Mouse (Mus musculus) left cerebral cortex, adult 2 months (tissue): Measurements from ENCODE around the gene Olfr62. TPM values are rescaled to one million over a fixed set of nuclear protein-coding genes. Genes with fewer than 3 reads are reported as not detected.
A peak's percentile ranks its signal among the peaks of the same experiment; 100 is the strongest.

Experiments used
- DNase-seq, 2 experiments: peaks; one replicate each; pipeline ENCODE4 v3.0.0; 2021 to 2022; ENCODE audit warnings: low spot score in 2 of 2, mixed read lengths in 1 of 2; ENCODE audit errors: extremely low spot score in 1 of 2
- H3K27ac ChIP-seq: fragments of 200-600 bp; 2 replicates; pipeline ENCODE4 v1.8.1; 2022
- H3K4me3 ChIP-seq: fragments of 200-600 bp; 2 replicates; pipeline ENCODE4 v1.8.1; 2022
- CTCF ChIP-seq: fragments of 200-600 bp; IDR thresholded peaks from 2 replicates; pipeline ENCODE4 v1.8.1; 2022; ENCODE audit warnings: antibody characterized with exemption, mild to moderate bottlenecking, moderate library complexity
- intact Hi-C: fragments of 180-260 bp; cut with DNase I; formaldehyde crosslinking; loops from one replicate; pipeline ENCODE4 v1.15.1; 2025
- long read RNA-seq, 2 experiments: library from polyadenylated mRNA; stranded (forward); transcript quantifications; one replicate each; pipeline ENCODE4 v2.0.0; 2021; ENCODE audit warnings: borderline mapping rate in 2 of 2
- total RNA-seq, 2 experiments: library from RNA; stranded (reverse); gene quantifications; 2 replicates each; pipeline ENCODE4 v1.2.3; 2021

Olfr62 gene
- total RNA-seq: not detected
- long read RNA-seq, experiment 1: 0 reads
- long read RNA-seq, experiment 2: 0 reads

GRCm38 (mm10) chr4:118658652-118659051 is at the start of gene Olfr62:
Gene Olfr62 (plus strand): TSS chr4:118658952.
- H3K4me3 ChIP-seq: no peak within 1 kb of the TSS
- intact Hi-C loops: no loop called here
- no peak within 1 kb of the TSS for H3K27ac ChIP-seq
- DNase-seq: no peak
- no peak for TF ChIP-seq CTCF

- DNase-seq: no peak
- no peak overlapping the region for H3K27ac ChIP-seq
- intact Hi-C loops: no loop called here
- no peak overlapping the region for H3K4me3 ChIP-seq
- TF ChIP-seq CTCF: no peak
Observed at GRCm38 (mm10) chr4:118609836-118610235, 48.9 kb upstream of the Olfr62 start.

DNA sequence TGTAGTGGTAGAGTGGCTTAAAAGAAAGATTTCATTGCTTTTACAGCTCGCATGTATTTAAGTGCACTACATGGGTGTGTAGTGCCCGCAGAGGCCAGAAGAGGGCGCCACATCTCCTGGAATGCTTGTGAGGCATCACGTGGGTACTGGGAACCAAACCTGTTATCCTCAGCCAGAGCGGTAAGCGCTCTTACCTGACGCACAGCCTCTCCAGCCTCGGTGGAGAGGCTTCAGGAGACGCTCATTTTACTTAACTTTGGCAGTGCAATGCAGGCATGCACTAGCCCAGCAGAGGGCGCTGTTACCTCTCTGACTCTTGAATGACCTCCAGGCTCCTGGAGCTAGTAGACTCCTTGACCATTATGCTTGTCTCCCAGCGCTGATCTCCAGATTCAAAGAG is 46.1 kb upstream of the Olfr62 start:
- no peak for DNase-seq
- intact Hi-C loops: no loop called here
- TF ChIP-seq CTCF: peak; percentile 56
- no peak overlapping the region for H3K27ac ChIP-seq
- H3K4me3 ChIP-seq: no peak overlapping the region

DNA sequence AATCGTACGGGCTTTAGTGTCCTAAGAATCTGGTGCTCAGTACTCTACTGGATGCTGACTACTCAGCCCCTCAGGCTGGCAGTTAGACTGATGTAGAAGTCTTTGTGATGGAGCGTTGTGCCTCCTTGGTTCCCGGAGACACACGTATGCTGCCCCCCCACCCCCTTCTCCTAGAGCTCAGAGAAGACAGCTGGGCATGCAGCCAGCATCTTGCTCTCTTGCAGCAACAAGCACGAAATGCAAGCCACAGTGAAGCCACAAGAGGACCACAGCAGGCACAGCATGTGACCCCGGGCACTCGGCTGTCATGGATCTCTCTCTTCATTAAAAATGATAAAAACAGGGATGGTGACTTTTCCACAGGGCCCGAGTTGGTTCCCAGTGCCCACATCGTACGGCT is 43.3 kb upstream of the Olfr62 start:
- no peak for TF ChIP-seq CTCF
- Histone ChIP-seq H3K27ac (no peak overlapping the region), H3K4me3 (no peak overlapping the region)
- DNase-seq: no peak
- intact Hi-C loops: no loop called here

DNA sequence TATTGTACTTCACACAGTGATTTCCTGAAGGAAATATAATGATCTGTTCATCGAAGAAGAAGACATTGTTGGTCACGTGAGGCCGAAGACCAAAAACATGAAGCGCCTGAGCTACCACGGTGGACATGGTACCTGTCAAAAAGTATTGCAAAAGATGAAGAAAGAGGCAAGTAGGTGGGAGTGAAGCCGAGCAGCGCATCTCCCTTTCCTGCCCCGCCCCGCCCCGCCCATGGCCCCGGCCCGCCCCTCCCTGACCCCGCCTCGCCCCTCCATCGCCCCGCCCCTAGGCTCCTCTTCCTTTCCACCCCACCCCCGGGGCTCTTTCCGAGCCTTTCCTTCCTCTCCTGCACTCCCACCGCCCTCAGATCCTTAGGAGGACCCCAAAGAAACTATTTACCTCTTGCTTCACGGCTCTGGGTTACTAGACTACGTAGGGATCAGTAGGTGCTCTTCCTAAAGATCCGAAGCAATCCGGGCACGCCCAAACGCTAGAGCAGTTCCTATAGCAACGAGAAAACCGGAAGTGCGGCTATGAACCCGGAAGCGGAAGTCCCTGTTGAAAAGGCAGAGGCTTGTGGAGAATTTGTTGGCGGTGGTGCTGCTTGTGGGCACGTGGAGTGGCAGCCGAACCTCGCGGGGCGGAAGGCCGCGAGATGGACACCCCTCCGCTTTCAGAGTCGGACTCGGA is 38.3 kb upstream of the Olfr62 start, which contains the start of the genes Cfap57 and Ebna1bp2:
Gene Cfap57, minus strand, starts transcription at position 499 of the 688 bp plus-strand sequence.
Gene Ebna1bp2, plus strand, starts transcription at position 521 of the 688 bp plus-strand sequence.
- peak; percentile 83 to 86 for DNase-seq
- Histone ChIP-seq H3K4me3 (peak within 1 kb of the TSS; percentile 54), H3K27ac (peak within 1 kb of the TSS; percentile 16)
- intact Hi-C loops: loop anchor here (5.0 to 10.0 kb wide), 2 partner anchors 213 to 554 kb away; partner anchors contain the start of genes Med8, Szt2 and Zfp691
- TF ChIP-seq CTCF: no peak

DNA sequence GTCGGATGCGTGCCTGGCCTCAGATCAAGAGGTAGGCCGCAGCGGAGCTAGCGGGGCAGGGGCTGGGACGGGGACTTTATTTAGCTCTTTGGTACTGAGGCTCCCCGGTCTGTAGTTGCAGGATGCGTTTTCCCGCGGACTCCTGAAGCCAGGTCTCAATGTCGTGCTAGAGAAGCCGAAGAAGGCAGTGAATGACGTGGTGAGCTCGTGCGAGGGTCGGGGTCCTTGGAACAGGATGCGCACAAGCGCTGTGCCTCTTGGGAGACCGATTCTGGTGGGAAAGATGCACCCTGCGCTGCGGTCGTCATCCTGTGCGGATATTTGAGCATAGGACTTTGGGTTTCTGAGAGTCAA is 37.8 kb upstream of the Olfr62 start:
- DNase-seq: no peak
- TF ChIP-seq CTCF: no peak
- intact Hi-C loops: loop anchor here (5.0 to 10.0 kb wide), 2 partner anchors 214 to 554 kb away; partner anchors contain the start of genes Med8, Szt2 and Zfp691
- peak overlapping the region; percentile 16 for H3K27ac ChIP-seq
- H3K4me3 ChIP-seq: peak overlapping the region; percentile 54

- intact Hi-C loops: loop anchor here (5.0 to 10.0 kb wide), 2 partner anchors 214 to 553 kb away; partner anchors contain the start of genes Med8, Szt2 and Zfp691
- H3K27ac ChIP-seq: no peak overlapping the region
- no peak for TF ChIP-seq CTCF
- DNase-seq: no peak
- peak overlapping the region; percentile 54 for H3K4me3 ChIP-seq
Observed at GRCm38 (mm10) chr4:118621781-118622180, 37.0 kb upstream of the Olfr62 start.

DNA sequence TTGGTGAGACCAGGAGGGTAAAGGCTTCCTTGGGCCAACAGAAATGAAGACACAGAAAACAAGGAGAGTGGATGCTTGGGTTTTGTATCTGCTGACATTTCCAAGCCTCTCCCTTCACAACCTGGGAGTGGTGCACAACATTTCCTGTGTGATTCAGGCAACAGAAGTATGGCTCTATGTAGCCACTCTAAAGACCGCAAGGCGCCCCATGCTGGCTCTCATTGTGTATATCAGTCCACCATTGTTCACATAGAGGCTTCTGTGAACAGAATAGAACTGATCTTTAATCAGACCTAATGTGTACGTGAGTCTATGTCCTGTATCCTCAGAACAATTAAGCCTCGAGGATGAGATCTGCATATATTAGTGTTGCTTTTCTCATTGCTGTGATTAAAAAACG is 28.5 kb upstream of the Olfr62 start:
- H3K4me3 ChIP-seq: no peak overlapping the region
- intact Hi-C loops: no loop called here
- no peak for TF ChIP-seq CTCF
- DNase-seq: no peak
- no peak overlapping the region for H3K27ac ChIP-seq

DNA sequence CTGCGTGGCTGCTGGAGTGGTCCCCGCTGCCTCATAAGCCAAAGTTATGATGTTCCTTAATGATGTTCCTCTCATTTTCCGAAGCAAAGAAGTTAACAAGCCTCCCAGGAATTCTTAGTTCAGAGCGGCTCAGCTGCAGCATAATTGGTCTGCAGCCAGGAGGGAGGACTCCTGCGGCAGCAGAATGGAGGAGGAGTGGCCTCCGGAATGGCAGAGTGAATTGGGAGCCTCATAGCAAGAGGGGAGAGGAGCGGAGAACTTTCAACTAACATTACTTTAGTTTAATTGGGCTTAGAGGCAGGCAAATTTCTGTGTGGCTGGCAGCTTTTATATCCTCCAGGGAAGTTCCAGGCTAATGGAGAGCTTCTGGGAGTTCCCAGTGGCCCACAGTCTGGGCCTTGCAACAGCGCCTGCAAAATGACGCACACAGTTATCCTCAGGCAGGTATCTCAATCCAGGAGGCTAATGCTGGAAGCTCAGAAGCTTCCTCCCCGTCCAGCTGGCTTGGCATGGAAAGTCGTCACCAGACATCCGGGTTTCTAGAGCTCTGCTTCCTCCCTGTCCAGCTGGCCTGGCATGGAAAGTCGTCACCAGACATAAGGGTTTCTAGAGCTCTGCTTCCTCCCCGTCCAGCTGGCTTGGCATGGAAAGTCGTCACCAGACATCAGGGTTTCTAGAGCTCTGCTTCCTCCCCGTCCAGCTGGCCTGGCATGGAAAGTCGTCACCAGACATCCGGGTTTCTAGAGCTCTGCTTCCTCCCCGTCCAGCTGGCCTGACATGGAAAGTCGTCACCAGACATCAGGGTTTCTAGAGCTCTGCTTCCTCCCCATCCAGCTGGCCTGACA is 16.2 kb upstream of the Olfr62 start:
- H3K27ac ChIP-seq: no peak overlapping the region
- no peak for DNase-seq
- intact Hi-C loops: loop anchor here (10.0 kb wide), 1 partner anchor 552 kb away; the partner anchor contains the start of genes Ermap and Svbp
- TF ChIP-seq CTCF: no peak
- no peak overlapping the region for H3K4me3 ChIP-seq

GRCm38 (mm10) chr4:118645234-118645633 is 13.5 kb upstream of the Olfr62 start:
- H3K27ac ChIP-seq: no peak overlapping the region
- TF ChIP-seq CTCF: peak; percentile 93
- H3K4me3 ChIP-seq: no peak overlapping the region
- DNase-seq: peak; percentile 50 to 76
- intact Hi-C loops: loop anchor here (1.0 to 10.0 kb wide), 2 partner anchors 343 to 550 kb away; partner anchors contain the start of genes Ermap and Svbp

DNA sequence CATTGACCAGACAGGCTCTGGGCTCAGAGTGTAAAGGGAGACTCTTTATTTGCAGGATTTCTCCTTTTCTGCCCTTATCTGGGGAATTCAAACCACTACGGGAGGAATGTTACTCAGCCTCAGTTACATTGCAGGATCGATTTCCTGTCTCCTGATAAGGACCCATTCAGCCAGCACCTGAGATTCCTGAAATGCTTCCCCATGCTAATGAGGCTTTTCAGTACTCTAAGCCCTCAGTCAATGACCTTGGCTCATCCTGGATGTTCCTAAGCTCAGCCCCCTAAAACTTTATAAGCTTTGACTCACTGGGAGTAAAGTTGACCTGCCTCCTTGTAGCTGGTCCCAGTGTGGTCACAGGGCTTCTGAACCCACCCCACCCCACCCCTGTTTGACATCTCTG is 28.3 kb downstream of the Olfr62 start:
- no peak for DNase-seq
- Histone ChIP-seq H3K4me3 (no peak overlapping the region), H3K27ac (no peak overlapping the region)
- intact Hi-C loops: no loop called here
- TF ChIP-seq CTCF: no peak
